Mouse (Mus musculus): Measurements from ENCODE around the gene Ocel1. TPM values are rescaled to one million over a fixed set of nuclear protein-coding genes. Genes with fewer than 3 reads are reported as not detected.

Ocel1 gene
- polyA plus RNA-seq, 1 experiment = 8.3 TPM

DNA sequence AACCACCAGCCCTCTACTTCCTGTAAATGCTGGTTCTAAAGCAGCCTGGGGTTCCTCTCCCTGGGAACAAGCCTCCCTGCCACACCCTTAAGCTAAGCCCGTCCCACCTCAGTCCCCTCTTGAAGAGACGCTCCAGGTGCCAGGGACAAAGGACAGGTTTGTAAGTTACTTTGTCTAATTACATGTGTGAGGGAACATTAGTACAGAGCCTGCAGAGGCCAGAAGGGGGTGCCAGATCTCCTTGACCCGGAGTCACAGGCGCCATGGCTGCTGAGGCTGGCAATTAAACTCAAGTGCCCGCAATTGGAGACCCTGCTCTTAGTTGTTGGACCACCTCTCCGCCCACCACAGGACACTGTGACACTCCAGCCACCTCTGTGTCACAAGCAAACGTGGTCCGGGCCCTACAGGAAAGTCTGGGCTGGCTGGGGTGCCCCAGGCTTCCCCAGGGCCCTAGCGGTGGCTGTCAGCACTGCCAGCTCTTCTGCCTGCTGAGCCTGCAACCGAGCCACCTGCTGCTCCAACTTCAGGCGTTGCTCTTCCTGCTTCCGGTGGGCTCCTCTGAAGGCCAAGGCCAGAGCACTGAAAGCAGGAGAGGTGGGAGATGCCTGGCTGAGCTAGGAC, 14.2 kb downstream of the Ocel1 start:
- H3K4me3 ChIP-seq (ENCODE audit: insufficient read depth, low read depth, low read length) = no peak overlapping the region
- peaks cover 12% of the 10 kb centered on the region; the same call in 1 of the 2 replicates for H3K4me1 ChIP-seq (ENCODE audit: control insufficient read depth, insufficient read depth, insufficient read length, low read length)
- H3K27ac ChIP-seq (replicated peaks; ENCODE audit: low read depth, low read length) = no peak overlapping the region

DNA sequence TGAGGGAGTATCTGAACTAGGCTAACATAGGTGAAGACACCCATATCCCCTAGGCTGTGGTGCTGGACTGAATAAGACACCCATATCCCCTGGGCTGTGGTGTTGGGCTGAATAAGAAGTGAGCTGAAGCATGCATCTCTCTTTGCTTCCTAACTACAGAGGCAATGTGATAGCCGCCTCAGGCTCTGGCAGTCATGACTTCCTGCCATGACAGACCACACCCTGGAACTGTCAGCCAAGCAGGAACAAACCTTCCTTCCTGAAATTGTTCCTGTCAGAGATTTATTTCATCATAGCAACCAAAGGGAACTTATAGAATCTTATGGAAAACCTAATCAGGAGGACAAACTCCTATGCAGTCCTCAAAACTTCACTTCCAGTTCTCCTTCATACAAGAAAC, 17.2 kb downstream of the Ocel1 start:
- Histone ChIP-seq H3K4me3 (ENCODE audit: insufficient read depth, low read depth, low read length) (no peak overlapping the region), H3K27ac (replicated peaks; ENCODE audit: low read depth, low read length) (peak overlapping the region; percentile 89)

DNA sequence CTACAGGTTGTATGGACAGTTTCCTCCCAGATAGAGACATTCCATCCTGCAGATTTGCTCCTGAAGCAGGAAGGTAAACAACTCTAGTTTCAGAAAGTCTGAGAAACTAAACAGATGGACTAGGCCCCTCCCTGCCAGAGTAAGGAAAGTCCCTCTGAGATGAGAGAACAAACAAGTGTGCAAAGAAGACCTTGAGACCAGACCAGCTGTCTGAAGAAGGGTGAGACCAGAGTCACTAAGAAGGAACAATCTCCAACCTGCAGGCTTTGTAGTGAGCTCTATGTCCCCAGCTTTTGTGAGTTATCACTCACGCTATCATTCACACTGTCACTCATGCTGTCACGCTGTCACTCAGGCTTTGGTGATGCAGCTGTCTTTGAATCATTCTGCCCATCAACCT, 20.6 kb downstream of the Ocel1 start:
- Histone ChIP-seq H3K4me3 (ENCODE audit: insufficient read depth, low read depth, low read length) (no peak overlapping the region), H3K4me1 (ENCODE audit: control insufficient read depth, insufficient read depth, insufficient read length, low read length) (peaks cover 3% of the 10 kb centered on the region; the same call in 1 of the 2 replicates), H3K27ac (replicated peaks; ENCODE audit: low read depth, low read length) (0 out of 2 replicates have a peak overlapping the region, but pooled peaks have one; percentile 6)

More for the DNA sequence above, 17.2 kb downstream of the Ocel1 start:
- peaks cover 10% of the 10 kb centered on the region; the same call in 1 of the 2 replicates for H3K4me1 ChIP-seq (ENCODE audit: control insufficient read depth, insufficient read depth, insufficient read length, low read length)

DNA sequence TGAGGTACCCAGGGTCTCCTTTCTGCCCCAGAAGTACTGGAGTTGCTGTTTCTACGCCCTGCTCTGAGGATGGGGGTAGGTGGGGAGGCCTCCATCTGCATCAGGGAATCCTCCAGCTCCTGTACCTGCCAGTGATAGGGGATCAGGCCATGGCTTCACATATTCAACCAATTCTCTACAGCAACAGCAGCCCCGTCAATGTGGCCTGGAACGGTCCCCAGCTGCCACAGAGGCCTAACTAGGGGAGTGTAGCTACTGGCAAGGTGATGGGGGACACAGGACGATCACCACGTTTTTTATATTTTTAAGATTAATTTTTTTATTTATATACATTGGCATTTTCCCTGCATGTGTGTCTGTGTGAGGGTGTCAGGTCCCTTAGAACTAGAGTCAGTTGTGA, 21.3 kb downstream of the Ocel1 start:
- Histone ChIP-seq H3K4me1 (ENCODE audit: control insufficient read depth, insufficient read depth, insufficient read length, low read length) (peaks cover 6% of the 10 kb centered on the region), H3K4me3 (ENCODE audit: insufficient read depth, low read depth, low read length) (no peak overlapping the region), H3K27ac (replicated peaks; ENCODE audit: low read depth, low read length) (no peak overlapping the region)

DNA sequence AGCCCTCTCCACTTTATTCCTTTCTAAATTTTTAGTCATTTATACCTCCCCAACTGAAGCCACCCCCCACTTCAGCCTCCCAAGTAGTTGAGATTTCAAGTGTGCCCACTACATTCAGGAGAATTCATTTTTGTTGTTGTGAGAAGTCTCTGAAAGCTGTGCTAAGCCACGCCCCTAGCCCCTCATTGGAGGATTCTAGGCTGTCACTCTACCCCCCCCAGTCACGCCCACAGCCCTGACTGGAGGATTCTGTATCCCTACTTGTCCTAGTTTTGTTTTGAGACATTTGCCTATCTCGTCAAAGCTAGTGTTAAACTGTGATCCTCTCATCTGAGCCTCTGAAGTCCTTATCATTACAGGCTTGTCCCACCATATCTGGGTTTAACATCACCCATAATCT, 21.8 kb downstream of the Ocel1 start:
- H3K4me3 ChIP-seq (ENCODE audit: insufficient read depth, low read depth, low read length) = peak overlapping the region; percentile 72
- H3K4me1 ChIP-seq (ENCODE audit: control insufficient read depth, insufficient read depth, insufficient read length, low read length) = peaks cover 11% of the 10 kb centered on the region
- peak overlapping the region; percentile 32 for H3K27ac ChIP-seq (replicated peaks; ENCODE audit: low read depth, low read length)

DNA sequence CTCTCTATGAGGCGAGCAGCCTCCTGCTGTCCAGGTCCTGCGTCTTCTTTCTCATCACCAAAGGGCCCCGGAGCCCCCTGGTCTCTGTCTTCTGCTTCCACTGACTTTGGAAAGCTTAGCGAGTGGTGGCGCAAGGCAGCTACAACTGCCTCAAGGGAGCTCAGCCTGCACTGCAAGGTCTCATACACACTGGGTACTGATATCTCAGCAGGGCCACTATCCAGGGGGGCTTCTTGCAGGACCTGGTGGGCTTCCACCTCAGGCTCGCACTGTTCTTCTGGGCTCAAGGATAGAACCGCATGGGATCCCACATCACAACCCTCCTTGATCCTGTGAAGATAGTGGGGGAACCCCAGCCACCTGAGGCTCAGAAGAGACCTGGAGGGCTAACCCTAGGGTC, 23.4 kb downstream of the Ocel1 start:
- peak overlapping the region; percentile 100 for H3K27ac ChIP-seq (replicated peaks; ENCODE audit: low read depth, low read length)
- H3K4me3 ChIP-seq (ENCODE audit: insufficient read depth, low read depth, low read length) = peak overlapping the region; percentile 72
- H3K4me1 ChIP-seq (ENCODE audit: control insufficient read depth, insufficient read depth, insufficient read length, low read length) = peaks cover 8% of the 10 kb centered on the region

DNA sequence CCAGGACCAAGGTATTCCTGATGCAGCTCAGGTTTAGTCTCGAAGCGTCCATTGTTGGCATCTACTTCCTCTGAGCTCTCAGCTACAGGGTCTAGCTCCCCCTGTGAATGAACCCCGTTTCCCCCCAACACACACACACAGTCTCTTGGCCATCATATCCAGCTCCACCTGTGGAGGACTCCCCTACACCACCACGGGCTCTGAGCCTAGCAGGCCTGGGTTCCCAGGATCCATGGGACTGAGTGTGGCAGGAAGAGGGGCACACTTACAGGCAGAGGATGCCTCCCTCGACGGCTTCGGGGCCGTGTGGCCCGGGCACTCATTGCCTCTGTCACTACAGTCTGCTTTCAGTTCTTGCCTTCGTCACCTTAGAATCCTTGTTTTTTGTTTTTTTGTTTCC, 24.0 kb downstream of the Ocel1 start:
- H3K4me3 ChIP-seq (ENCODE audit: insufficient read depth, low read depth, low read length) = peak overlapping the region; percentile 72
- H3K27ac ChIP-seq (replicated peaks; ENCODE audit: low read depth, low read length) = peak overlapping the region; percentile 100
- H3K4me1 ChIP-seq (ENCODE audit: control insufficient read depth, insufficient read depth, insufficient read length, low read length) = peaks cover 8% of the 10 kb centered on the region

DNA sequence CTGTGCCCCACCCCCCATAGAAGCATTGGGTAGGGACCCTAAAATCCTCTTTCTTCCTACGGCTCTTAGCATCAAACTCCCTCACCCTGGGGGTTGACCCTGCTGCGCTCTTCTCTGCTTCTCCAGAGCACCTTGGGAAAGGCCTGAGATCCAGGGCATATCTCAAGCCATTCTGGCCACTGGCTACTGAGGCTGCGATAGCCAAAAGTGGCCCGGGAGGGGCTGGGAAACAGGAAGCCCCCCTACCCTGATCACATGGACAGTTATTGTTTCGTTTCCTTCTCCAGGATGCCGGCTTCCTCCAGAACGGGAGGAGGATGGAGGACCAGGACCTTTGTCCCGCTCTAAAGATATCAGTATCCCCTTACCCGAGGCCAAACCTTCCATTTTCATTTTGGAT, 24.5 kb downstream of the Ocel1 start, which contains the start of gene Ushbp1:
Gene Ushbp1 (minus strand): TSS at position 174 of the 400 bp plus-strand sequence.
- Histone ChIP-seq H3K27ac (replicated peaks; ENCODE audit: low read depth, low read length) (peak within 1 kb of the TSS; percentile 100), H3K4me3 (ENCODE audit: insufficient read depth, low read depth, low read length) (peak within 1 kb of the TSS; percentile 72), H3K4me1 (ENCODE audit: control insufficient read depth, insufficient read depth, insufficient read length, low read length) (peaks cover 8% of the 10 kb centered on the region)

DNA sequence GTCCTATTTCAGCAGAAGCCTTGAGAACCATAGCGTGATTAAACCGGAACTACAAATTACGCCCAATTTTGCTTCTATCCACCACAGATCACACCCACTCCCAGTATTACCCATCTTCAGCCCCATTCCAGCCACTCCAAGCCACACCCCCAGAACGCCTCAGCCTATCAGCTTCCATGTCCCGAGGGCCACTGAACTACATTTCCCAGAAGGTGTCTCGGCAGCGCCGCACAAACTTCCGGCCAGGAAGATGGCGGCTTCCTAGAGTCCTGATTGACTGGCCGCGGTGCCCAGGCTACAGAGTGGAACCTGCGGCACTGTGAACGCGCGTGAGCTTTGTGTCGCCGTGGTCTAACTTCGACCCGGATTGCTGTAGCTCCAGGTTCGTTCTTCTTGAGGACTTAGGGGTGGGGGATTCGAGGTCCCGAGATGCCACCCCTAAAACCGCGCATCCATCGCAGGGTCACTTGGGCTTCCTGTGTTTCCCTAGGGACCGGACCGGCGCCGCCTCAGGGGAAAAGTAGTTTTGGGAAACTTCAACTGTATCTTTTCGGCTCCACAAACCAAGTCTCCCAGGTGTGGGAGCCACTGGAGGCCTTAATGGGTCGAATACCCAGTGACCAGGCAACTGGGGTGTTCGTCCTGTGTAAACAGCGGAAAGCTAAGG, 25.7 kb downstream of the Ocel1 start, which contains the start of gene Babam1:
Gene Babam1 (plus strand): TSS at position 223 of the 667 bp plus-strand sequence.
- Histone ChIP-seq H3K4me1 (ENCODE audit: control insufficient read depth, insufficient read depth, insufficient read length, low read length) (peaks cover 8% of the 10 kb centered on the region), H3K27ac (replicated peaks; ENCODE audit: low read depth, low read length) (peak within 1 kb of the TSS; percentile 97), H3K4me3 (ENCODE audit: insufficient read depth, low read depth, low read length) (peak within 1 kb of the TSS; percentile 78)

DNA sequence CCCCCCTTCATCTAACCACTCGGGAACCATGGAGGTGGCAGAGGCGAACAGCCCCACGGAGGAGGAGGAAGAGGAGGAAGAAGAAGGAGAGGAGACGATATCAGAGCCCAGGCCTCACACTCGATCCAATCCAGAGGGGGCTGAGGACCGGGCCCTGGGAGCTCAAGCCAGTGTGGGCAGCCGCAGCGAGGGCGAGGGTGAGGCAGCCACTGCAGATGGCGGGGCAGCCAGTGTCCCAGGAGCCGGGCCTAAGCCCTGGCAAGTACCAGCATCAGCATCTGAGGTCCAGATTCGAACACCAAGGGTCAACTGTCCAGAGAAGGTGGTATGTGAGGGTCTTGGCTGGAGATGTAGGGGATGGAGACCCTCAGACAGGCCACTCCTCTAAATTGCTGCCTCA, 26.6 kb downstream of the Ocel1 start:
- peak overlapping the region; percentile 78 for H3K4me3 ChIP-seq (ENCODE audit: insufficient read depth, low read depth, low read length)
- peaks cover 8% of the 10 kb centered on the region for H3K4me1 ChIP-seq (ENCODE audit: control insufficient read depth, insufficient read depth, insufficient read length, low read length)
- H3K27ac ChIP-seq (replicated peaks; ENCODE audit: low read depth, low read length) = no peak overlapping the region

DNA sequence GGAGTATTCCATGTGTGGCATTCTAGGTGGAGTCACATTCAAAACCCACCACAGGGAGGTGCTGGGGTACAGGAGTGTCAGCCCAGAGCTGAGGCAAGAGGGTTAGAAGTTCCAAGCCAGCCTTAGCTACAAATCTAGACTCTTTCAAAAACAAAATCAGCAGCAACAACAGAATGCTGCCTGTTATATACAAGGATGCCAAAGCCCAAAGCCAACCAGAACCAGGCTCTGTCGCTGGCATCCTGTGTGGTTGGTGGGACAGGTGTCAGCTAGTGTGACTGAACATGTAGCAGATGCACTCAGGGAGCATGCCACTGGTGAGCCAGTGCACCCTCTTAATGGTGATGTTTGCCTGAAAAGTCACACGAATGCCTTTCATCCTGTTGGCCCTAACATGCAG, 29.7 kb downstream of the Ocel1 start:
- H3K4me1 ChIP-seq (ENCODE audit: control insufficient read depth, insufficient read depth, insufficient read length, low read length) = peaks cover 8% of the 10 kb centered on the region
- H3K27ac ChIP-seq (replicated peaks; ENCODE audit: low read depth, low read length) = no peak overlapping the region
- no peak overlapping the region for H3K4me3 ChIP-seq (ENCODE audit: insufficient read depth, low read depth, low read length)

DNA sequence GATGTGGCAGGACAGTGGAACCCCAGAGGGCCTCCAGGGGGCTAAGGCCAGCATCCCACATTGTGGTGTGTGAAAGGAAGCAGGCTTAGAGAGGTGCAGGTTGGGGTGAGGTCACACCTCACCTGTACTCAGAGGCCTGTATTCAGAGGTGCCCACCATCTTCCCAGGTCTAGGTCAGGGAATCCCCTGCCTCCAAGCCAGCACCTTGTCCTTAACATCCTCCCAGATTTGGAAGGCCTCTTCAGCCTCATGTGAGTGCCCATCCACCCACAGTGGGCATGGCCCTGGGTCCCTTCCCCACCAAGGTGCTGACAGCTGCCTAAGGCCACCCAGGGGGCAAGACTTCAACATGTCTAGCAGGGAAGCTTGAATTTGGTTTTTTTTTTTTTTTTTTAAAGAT, 30.4 kb downstream of the Ocel1 start:
- no peak overlapping the region for H3K27ac ChIP-seq (replicated peaks; ENCODE audit: low read depth, low read length)
- no peak overlapping the region for H3K4me3 ChIP-seq (ENCODE audit: insufficient read depth, low read depth, low read length)
- peaks cover 8% of the 10 kb centered on the region for H3K4me1 ChIP-seq (ENCODE audit: control insufficient read depth, insufficient read depth, insufficient read length, low read length)

DNA sequence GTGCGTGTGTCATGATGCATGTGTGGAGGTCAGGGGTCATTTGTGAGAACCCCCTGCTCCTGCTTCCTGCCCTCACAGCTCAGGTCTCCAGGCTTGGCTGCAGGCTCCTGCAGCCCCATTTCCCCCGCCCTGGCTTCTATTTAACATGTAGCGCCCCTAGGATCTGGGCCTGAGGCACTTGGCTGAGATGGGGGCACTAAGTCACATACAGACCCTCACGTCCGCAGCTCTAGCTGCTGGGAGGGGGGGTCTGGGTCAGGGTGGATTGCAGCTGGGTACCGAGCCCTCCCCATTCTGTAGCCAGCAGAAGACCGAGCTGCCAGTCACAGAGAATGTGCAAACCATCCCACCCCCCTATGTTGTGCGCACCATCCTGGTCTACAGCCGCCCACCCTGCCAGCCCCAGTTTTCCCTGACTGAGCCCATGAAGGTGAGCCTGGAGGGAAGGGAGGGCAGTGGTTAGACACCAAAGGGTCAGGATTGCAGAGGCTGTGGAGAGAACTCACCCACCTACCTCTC, 31.4 kb downstream of the Ocel1 start:
- Histone ChIP-seq H3K27ac (replicated peaks; ENCODE audit: low read depth, low read length) (no peak overlapping the region), H3K4me1 (ENCODE audit: control insufficient read depth, insufficient read depth, insufficient read length, low read length) (peaks cover 4% of the 10 kb centered on the region), H3K4me3 (ENCODE audit: insufficient read depth, low read depth, low read length) (no peak overlapping the region)

DNA sequence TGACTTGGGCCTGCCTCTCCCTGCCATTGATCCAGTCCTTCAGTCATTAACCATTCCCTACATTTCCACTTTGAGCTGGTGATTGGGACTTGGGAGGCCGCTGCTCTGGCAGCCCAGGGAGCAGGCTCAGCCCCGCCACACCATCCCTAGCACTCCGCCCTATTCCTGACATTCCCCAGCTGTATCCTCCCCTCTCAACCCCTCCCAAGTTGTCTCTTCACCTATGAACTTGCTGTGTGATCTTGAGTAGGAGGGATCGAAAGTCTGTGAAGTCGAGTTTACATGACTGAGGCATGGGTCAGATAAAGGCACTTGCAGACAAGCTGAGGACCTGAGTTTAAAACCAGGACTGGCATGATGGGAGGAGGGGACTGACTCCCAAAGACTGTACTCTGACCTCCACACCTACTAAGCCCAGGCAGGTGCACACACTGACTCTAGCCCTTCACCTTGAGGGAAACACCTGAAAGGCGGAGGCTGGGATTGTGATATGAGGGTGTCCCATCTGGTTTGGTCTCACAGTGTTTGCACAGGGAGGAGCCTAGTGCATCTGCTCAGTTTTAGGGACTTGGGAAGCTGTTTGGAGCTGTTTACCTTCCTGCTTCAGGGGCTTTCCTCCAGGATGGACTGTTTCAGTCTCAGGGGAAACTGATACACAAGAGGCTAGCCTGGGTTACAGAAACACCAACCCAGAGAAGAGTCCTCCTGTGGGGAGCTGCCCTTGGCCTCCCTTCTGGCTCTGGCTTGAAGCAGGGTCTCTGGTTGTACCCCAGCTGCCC, 32.2 kb downstream of the Ocel1 start:
- Histone ChIP-seq H3K4me3 (ENCODE audit: insufficient read depth, low read depth, low read length) (no peak overlapping the region), H3K4me1 (ENCODE audit: control insufficient read depth, insufficient read depth, insufficient read length, low read length) (no peaks in the 10 kb centered on the region; the same call in 1 of the 2 replicates), H3K27ac (replicated peaks; ENCODE audit: low read depth, low read length) (no peak overlapping the region)

DNA sequence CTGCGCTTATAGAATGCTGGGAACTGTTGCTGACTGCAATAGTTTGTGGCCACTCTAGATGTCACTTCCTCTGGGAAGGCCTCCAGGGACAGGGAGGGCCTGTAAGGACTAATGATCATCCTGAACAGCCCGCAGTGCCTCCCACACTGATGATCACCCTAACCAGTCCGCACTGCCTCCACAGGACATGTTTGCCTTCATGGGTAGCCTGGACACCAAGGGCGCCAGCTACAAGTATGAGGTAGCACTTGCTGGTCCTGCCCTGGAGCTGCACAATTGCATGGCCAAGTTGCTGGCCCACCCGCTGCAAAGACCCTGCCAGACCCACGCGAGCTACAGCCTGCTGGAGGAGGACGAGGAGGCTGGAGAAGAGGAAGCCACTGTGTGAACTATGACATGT, 32.9 kb downstream of the Ocel1 start:
- Histone ChIP-seq H3K4me3 (ENCODE audit: insufficient read depth, low read depth, low read length) (no peak overlapping the region), H3K4me1 (ENCODE audit: control insufficient read depth, insufficient read depth, insufficient read length, low read length) (no peaks in the 10 kb centered on the region; the same call in 1 of the 2 replicates), H3K27ac (replicated peaks; ENCODE audit: low read depth, low read length) (no peak overlapping the region)
